Mouse (Mus musculus): ENCODE measurements around the gene Serpina11. TPM values are rescaled to one million over a fixed set of nuclear protein-coding genes. Genes with fewer than 3 reads are reported as not detected.

The Serpina11 gene
- polyA plus RNA-seq, 1 experiment, result 0.08 TPM

- Histone ChIP-seq H3K36me3 (ENCODE audit: control insufficient read depth, insufficient read depth, low read length) (no peaks in the 10 kb centered on the region), H3K4me1 (ENCODE audit: control insufficient read depth, insufficient read depth, insufficient read length, low read length) (no peaks in the 10 kb centered on the region), H3K27me3 (ENCODE audit: control insufficient read depth, insufficient read depth, low read length) (no peaks in the 10 kb centered on the region), H3K27ac (ENCODE audit: insufficient read depth, low read depth, low read length) (no peak overlapping the region), H3K4me3 (ENCODE audit: low read depth, low read length) (no peak overlapping the region)
- TF ChIP-seq POLR2A (IDR thresholded peaks at IDR 0.05; ENCODE audit: low read depth, low read length) (no peak), CTCF (IDR thresholded peaks at IDR 0.05; ENCODE audit: extremely low read depth, insufficient read length, insufficient replicate concordance, low read depth, low read length) (no peak)
- 85% methylated on average over 3 of the region's 3 CpGs for WGBS
Measured at GRCm38 (mm10) chr12:103977060-103977459, 12.7 kb downstream of the Serpina11 start.

GRCm38 (mm10) chr12:103971080-103971479 lies 18.7 kb downstream of the Serpina11 start:
- no peaks in the 10 kb centered on the region for H3K27me3 ChIP-seq (ENCODE audit: control insufficient read depth, insufficient read depth, low read length)
- no peak overlapping the region for H3K4me3 ChIP-seq (ENCODE audit: low read depth, low read length)
- WGBS, result 89% methylated on average over 4 of the region's 4 CpGs
- H3K27ac ChIP-seq (ENCODE audit: insufficient read depth, low read depth, low read length), result no peak overlapping the region
- no peaks in the 10 kb centered on the region for H3K36me3 ChIP-seq (ENCODE audit: control insufficient read depth, insufficient read depth, low read length)
- peaks cover 5% of the 10 kb centered on the region; the same call in 1 of the 2 replicates for H3K4me1 ChIP-seq (ENCODE audit: control insufficient read depth, insufficient read depth, insufficient read length, low read length)
- TF ChIP-seq POLR2A (IDR thresholded peaks at IDR 0.05; ENCODE audit: low read depth, low read length) (no peak), CTCF (IDR thresholded peaks at IDR 0.05; ENCODE audit: extremely low read depth, insufficient read length, insufficient replicate concordance, low read depth, low read length) (no peak)

DNA sequence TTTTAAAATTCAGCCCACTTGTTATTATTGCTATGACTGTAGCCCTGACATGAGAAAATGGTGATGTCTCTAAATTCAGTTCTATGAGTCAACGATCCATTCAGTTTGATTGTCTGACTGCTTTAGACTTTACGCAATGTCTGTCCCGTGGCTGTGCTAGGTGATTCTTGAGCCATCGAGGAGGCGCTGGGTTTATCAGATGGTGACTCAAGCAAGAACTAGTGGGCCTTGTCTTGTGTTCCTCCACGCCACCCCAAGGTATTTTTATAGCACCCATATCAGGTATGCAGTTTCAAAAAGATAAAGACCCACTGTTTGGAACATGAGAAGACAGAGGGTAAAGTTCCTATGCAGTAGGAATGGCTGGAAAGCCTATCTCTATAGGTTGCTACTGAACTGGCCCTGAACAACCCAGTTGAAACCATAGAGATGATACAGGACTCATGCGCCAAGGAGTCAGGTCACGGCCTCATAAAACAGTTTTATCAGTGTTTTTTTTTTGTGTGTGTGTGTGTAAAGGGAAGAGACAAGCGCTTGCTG lies 20.1 kb downstream of the Serpina11 start:
- TF ChIP-seq POLR2A (IDR thresholded peaks at IDR 0.05; ENCODE audit: low read depth, low read length) (no peak), CTCF (IDR thresholded peaks at IDR 0.05; ENCODE audit: extremely low read depth, insufficient read length, insufficient replicate concordance, low read depth, low read length) (no peak)
- Histone ChIP-seq H3K27ac (ENCODE audit: insufficient read depth, low read depth, low read length) (no peak overlapping the region), H3K36me3 (ENCODE audit: control insufficient read depth, insufficient read depth, low read length) (no peaks in the 10 kb centered on the region), H3K27me3 (ENCODE audit: control insufficient read depth, insufficient read depth, low read length) (no peaks in the 10 kb centered on the region), H3K4me1 (ENCODE audit: control insufficient read depth, insufficient read depth, insufficient read length, low read length) (peaks cover 5% of the 10 kb centered on the region; the same call in 1 of the 2 replicates), H3K4me3 (ENCODE audit: low read depth, low read length) (no peak overlapping the region)
- 31% methylated on average over 9 of the region's 9 CpGs for WGBS

DNA sequence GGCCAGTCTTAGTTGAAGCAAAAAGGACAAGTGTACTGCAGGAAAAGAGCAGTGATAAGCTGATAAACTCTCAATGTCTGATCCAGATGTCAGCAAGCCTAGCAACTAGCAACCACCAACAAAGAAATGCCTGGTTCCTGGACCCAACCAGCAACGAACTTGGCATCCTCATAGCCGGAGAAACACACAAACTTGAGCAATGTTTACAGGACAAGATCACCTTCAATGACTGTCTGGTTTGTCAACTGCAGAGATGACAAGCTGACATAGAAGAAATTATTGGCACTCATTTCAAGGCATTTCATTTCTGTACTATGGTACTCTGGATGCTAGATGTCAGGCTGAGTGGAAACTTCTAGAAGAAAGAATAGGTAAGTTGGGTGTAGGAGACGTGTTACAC lies 23.0 kb downstream of the Serpina11 start:
- WGBS, result 76% methylated on average over 3 of the region's 3 CpGs
- Histone ChIP-seq H3K36me3 (ENCODE audit: control insufficient read depth, insufficient read depth, low read length) (no peaks in the 10 kb centered on the region), H3K27ac (ENCODE audit: insufficient read depth, low read depth, low read length) (no peak overlapping the region), H3K27me3 (ENCODE audit: control insufficient read depth, insufficient read depth, low read length) (no peaks in the 10 kb centered on the region), H3K4me1 (ENCODE audit: control insufficient read depth, insufficient read depth, insufficient read length, low read length) (peaks cover 5% of the 10 kb centered on the region; the same call in 1 of the 2 replicates), H3K4me3 (ENCODE audit: low read depth, low read length) (no peak overlapping the region)
- TF ChIP-seq POLR2A (IDR thresholded peaks at IDR 0.05; ENCODE audit: low read depth, low read length) (no peak), CTCF (IDR thresholded peaks at IDR 0.05; ENCODE audit: extremely low read depth, insufficient read length, insufficient replicate concordance, low read depth, low read length) (no peak)

- WGBS, result 77% methylated on average over 4 of the region's 4 CpGs
- H3K4me1 ChIP-seq (ENCODE audit: control insufficient read depth, insufficient read depth, insufficient read length, low read length), result no peaks in the 10 kb centered on the region
- H3K27ac ChIP-seq (ENCODE audit: insufficient read depth, low read depth, low read length), result no peak overlapping the region
- no peak overlapping the region for H3K4me3 ChIP-seq (ENCODE audit: low read depth, low read length)
- no peaks in the 10 kb centered on the region for H3K27me3 ChIP-seq (ENCODE audit: control insufficient read depth, insufficient read depth, low read length)
- H3K36me3 ChIP-seq (ENCODE audit: control insufficient read depth, insufficient read depth, low read length), result no peaks in the 10 kb centered on the region
- TF ChIP-seq POLR2A (IDR thresholded peaks at IDR 0.05; ENCODE audit: low read depth, low read length) (no peak), CTCF (IDR thresholded peaks at IDR 0.05; ENCODE audit: extremely low read depth, insufficient read length, insufficient replicate concordance, low read depth, low read length) (no peak)
Measured at GRCm38 (mm10) chr12:103963288-103963687, 26.5 kb downstream of the Serpina11 start.

DNA sequence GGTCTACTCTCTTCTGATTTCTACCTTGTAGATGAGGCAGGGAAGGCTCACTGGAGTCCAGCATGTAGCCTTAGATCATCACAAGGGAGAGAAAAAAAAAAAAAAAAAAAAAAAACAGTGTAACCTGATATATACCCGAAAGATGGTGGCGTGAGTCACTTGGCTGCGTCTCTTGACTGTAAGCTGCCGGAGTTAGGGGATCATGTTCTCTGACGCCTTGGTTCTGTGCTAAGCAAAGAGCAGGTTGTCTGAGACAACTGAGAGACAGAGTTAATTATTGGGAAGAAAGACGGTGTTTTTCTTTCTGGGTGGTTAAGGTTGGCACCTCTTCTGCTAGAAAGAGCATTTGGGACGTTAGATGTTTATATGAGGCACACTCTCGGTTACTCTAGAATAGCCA lies 26.9 kb downstream of the Serpina11 start:
- no peak for TF ChIP-seq CTCF (IDR thresholded peaks at IDR 0.05; ENCODE audit: extremely low read depth, insufficient read length, insufficient replicate concordance, low read depth, low read length)
- no peak for TF ChIP-seq POLR2A (IDR thresholded peaks at IDR 0.05; ENCODE audit: low read depth, low read length)

DNA sequence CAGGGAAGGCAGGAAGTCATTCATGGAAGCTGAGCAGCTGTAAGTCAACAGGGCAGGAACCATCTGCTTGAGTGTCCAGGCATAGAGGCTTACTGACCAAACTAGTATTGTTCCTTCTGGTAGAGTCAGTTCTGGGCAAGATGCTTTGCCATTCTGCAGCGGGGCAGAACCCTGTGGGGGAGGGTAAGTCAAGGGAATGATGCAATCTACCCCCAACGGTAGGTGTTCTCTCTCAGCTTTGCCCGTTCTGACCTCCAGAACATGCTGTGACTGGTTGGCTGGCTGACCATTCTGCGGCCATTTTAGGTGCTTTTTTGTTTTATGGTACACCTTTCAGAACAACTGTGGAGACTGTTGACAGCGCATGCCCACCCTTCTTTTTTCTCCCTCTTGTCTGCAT lies 27.4 kb downstream of the Serpina11 start:
- Histone ChIP-seq H3K4me3 (ENCODE audit: low read depth, low read length) (no peak overlapping the region), H3K27ac (ENCODE audit: insufficient read depth, low read depth, low read length) (no peak overlapping the region), H3K4me1 (ENCODE audit: control insufficient read depth, insufficient read depth, insufficient read length, low read length) (no peaks in the 10 kb centered on the region), H3K36me3 (ENCODE audit: control insufficient read depth, insufficient read depth, low read length) (no peaks in the 10 kb centered on the region), H3K27me3 (ENCODE audit: control insufficient read depth, insufficient read depth, low read length) (no peaks in the 10 kb centered on the region)
- TF ChIP-seq POLR2A (IDR thresholded peaks at IDR 0.05; ENCODE audit: low read depth, low read length) (no peak), CTCF (IDR thresholded peaks at IDR 0.05; ENCODE audit: extremely low read depth, insufficient read length, insufficient replicate concordance, low read depth, low read length) (no peak)
- WGBS, result 91% methylated on average over 5 of the region's 5 CpGs

More for the DNA sequence above, 26.9 kb downstream of the Serpina11 start:
- no peaks in the 10 kb centered on the region for H3K36me3 ChIP-seq (ENCODE audit: control insufficient read depth, insufficient read depth, low read length)
- H3K27me3 ChIP-seq (ENCODE audit: control insufficient read depth, insufficient read depth, low read length), result no peaks in the 10 kb centered on the region
- no peaks in the 10 kb centered on the region for H3K4me1 ChIP-seq (ENCODE audit: control insufficient read depth, insufficient read depth, insufficient read length, low read length)
- no peak overlapping the region for H3K4me3 ChIP-seq (ENCODE audit: low read depth, low read length)
- no peak overlapping the region for H3K27ac ChIP-seq (ENCODE audit: insufficient read depth, low read depth, low read length)
- 91% methylated on average over 8 of the region's 8 CpGs for WGBS
